Mouse (Mus musculus) kidney, postnatal 36 days (tissue): ENCODE results near the gene Pold3.

Experiments
- DNase-seq, 2 experiments: peaks; one replicate each; pipeline ENCODE4 v3.0.0; 2021 to 2022; ENCODE audit warnings: mixed read lengths in 2 of 2

Gene Pold3

DNA sequence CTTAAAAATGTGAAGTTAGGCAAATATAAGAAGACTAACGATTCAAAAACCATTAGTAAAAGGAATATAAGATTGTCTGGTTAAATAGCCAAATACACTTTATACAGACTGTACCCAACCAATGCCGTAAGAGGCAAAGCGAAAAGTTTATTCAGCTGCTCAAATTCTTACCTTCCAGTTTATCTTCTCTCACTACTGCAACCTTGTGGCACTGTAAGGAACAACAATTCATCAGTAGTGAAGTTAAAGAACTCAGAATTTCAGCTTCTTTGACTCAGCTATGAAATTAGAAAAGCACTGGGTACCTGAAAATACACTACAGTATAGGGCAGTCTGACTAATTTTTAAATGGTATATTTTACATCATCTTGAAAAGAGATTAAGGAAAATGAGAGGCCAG is 13.0 kb downstream of the Pold3 start:
- peak; percentile 41 to 48 for DNase-seq

GRCm38 (mm10) chr7:100104677-100105076 is 16.7 kb downstream of the Pold3 start:
- no peak for DNase-seq

GRCm38 (mm10) chr7:100100031-100100595 is 21.3 kb downstream of the Pold3 start:
- no peak for DNase-seq

GRCm38 (mm10) chr7:100086891-100087290 is 34.5 kb downstream of the Pold3 start:
- DNase-seq: no peak

DNA sequence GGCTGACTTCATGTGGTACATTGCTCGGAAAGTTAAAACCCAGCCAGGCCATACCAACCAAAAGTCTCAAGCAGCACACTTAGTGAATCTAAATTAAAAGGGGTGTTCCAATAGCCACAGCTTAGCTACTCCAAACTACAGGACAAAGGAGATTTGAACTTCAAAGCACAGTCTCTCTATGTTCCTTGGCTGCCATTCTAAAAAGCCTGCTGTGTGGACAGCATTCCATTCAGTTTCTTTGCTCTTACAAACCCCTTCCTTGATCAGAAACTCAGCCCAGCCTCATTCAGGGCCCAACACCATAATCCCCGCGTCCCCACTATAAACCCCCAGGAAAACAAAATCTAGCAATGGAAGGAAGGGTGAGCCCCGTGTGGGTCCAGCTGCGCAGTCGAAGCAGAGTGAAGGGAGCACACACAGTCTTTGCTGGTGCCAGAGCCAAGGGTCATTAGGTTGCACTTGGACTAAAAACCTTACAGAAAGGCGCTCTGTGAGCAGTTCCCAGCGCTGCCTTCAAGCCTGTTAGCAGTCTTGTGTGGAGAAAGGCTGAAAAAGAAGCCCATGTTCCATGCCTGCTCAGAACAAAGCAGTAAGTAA is 35.1 kb downstream of the Pold3 start:
- no peak for DNase-seq

DNA sequence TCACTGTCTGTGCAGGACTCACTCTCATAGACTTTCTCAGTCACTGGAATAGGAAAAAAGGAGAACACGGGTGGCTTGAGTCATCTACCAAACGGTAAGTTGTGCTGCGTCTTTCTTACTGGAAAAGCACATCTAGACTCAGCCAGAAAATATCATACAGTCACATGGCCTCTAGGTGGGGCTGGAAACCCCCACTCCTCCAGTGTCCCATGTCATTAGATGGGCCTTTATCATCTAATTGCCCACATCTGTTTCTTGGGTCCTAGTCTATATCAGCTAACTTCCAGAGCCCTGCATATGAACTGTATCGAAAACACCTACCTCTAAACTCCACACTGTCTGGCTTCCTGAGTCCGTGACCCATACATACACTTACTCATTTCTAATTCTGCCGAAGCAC is 37.6 kb downstream of the Pold3 start:
- no peak for DNase-seq

DNA sequence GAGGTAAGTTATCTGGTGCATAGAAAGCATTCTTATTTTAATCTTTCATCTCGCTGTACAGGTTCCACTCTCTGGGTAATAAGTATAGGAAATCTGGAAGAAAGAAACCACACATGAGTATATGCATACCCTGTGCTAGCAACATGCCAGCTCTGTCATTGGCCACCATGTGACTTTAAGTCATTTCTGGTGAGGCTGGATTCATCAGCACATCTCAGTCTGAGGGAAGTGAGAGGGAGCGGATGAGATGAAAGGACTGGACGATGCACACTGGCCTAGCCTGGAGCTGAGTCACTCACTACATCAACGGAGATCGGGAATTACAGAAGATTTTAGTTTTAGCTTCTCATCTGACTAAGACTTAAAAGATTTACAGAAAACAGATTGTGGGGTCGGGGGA is 38.5 kb downstream of the Pold3 start:
- DNase-seq: no peak

GRCm38 (mm10) chr7:100080087-100080781 is 41.1 kb downstream of the Pold3 start:
- DNase-seq: no peak

DNA sequence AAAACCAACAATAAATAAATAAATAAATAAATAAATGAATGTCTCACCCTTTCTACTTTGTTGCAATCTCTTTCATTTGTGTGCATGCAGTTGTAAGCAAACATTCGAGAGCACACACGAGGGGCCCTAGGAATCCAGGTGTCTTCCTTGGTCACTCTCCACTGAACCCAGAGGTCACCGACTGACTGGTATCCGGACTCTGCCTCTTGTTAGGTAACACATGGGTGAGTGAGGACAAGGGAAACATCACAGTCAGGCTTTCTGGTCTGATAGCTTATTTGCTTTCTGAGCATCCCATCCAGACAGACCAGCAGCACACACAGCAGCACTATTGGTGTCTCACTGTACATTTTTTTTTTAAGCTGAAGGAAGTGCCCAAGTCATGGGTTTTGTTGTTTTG is 44.3 kb downstream of the Pold3 start:
- peak; percentile 62 to 75 for DNase-seq

DNA sequence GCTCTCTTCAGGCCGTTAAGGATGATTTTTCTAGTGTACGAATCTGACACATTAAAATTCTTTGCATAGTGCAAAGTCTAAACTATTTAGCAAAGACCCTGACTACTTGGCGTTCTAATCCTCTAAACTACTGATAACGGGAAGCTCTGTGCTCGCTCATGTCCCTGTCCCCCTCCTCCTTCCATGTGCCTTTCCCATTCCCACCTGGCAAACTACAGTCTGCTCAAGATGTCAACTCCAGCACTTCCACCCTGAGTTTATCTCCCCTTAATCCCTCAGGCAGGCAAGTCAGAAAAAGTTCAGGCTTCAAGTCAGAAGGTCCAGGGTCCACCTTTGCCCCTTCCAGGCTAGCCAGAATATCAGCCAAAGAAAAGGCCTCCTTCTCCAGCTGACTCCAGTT is 45.1 kb downstream of the Pold3 start:
- DNase-seq: peak; percentile 29 to 35

GRCm38 (mm10) chr7:100073959-100074358 is 47.4 kb downstream of the Pold3 start:
- no peak for DNase-seq

DNA sequence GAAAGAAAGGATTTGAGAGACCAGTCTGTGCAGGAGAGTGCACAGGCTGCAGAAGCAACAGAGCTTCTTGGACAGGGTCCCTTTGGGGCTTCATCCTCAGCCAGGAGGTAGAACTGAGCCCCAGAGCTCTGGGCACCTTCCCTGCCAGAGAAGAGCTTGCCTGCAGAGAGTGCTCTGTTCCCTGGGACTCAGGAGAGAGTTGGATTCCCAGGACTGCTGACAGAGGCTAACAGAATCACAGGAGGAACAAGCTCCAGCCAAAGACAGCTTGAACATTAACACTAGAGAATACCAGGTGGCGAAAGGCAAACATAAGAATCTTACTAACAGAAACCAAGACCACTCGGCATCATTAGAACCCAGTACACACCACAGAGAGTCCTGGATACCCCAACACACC is 68.4 kb downstream of the Pold3 start:
- peak; percentile 36 to 46 for DNase-seq

DNA sequence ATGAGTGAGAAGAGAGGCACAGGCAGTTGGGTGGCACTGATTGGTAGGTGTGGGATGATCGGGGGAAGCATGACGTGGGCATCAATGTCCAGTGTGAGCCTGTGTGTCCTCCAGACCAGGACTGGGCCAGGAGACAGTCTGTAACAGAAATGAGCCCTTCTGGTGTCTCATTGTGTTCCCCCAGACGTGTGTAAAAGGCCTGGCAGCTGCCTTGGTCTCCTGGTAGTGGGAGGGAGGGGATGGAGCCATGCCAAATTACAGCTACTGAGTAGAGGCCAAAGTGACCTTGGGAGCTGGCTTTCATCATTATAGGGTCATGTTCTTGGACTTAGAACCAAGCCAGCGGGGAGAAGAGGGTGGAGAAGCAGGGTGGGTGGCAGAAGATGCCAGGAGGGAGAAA is 69.5 kb downstream of the Pold3 start:
- DNase-seq: peak; percentile 72 to 78

- peak; percentile 27 to 41 for DNase-seq
These were observed 74.9 kb downstream of the Pold3 start for GRCm38 (mm10) chr7:100046486-100046885.

DNA sequence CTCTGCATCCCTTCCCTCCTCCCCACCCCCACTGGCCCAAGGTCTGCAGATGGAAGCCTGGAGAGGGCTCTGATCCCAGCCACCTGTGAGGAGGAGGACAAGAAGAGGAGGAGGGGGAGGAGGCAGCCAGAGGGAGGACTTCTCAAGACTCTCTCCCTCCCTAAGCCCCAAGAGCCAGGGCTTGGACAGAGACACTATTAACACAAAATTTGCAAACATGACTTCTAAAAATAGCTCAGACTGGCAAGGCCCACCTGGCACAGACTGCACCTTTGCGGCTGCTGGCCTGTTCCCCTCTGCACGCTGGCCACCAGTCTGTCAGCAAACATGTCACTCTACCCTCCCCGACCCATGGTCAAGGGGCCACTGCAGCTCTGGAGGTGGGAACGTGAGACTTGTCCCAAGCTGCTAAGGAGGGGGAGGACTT is 77.7 kb downstream of the Pold3 start:
- no peak for DNase-seq

- DNase-seq: no peak
These were observed 78.3 kb downstream of the Pold3 start for GRCm38 (mm10) chr7:100043096-100043495.

DNA sequence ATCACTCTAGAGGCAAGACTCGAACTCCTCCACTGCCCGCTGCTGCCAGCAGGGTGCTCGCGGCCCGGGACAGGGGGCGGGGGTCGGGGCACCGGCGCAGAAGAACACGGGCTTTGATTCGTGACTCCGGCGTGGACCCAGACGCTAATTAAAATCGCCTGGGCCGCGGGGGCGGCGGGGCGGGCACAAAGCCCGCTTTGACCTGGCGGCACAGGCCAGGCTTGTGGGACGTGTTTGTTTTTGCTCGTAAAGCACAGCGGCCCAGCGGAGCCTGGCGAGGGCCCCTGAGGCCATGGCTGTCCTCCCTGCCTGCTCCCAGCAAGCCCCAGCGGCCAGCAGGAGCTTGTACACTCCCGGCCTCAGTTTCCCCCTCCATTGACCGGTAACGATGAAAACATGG is 79.2 kb downstream of the Pold3 start:
- peak; percentile 26 to 32 for DNase-seq

DNA sequence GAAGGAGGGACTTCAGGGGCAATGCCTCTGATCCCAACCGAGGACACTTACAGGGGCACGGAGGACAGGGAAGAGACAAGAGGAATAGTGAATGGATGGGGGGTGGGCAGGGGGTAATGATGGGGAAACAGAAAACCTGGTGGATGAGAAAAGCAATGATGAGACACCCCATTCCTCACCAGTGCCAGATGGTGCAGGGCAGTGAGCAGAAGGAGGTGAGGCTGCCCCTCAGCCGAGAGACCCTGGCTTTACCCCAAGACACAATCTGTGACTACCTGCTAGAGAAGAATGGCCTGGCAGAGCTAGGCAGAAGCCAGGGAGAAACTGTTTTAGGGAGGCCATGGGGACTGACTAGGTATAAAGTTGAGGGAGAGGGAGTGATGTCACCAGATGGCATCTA is 84.9 kb downstream of the Pold3 start:
- DNase-seq: no peak

- no peak for DNase-seq
These were observed 85.3 kb downstream of the Pold3 start for GRCm38 (mm10) chr7:100036050-100036449.

- DNase-seq: no peak
These were observed 86.4 kb downstream of the Pold3 start for GRCm38 (mm10) chr7:100034815-100035463.

DNA sequence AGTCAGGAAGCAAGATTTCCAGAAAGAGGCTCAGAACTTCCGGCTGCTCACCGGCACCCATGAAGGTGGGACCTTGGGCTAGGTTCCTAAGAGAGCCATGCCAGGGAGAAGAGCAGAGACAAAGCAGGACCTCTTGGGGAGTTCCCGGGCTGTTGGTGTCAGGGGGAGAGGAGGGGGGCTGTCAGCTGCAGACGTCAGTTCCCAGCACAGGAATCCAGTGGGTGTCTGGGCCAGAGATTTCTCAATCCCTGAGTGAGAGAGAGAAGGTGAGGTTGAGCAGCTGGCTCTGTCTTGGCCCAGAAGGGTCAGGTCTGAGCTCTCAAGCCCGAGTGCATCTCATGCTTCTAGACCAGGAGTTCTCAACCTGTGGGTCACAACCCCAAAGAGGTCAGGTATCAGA is 87.7 kb downstream of the Pold3 start:
- DNase-seq: no peak
